Mouse (Mus musculus): ENCODE results near the gene Blm.

DNA sequence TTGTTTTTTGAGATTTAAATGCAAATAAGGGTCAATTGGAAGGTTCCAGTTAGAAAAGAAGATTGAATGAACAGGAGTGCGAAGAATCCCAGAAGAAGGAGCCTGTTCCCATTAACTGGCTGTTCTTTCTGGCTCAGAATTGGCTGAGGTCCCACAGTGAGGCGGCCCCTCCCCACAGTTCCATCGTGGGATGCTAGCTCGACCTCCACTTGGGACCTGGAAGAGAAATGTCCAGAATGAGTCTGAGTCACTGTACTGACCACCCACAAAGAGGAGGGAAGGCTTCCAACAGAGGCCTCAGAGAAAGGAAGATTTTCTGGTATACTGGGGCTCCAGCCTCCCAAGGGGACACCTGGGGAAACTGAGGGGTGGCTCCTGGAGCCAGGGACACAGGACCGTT, 23.7 kb upstream of the Blm start:
- TF ChIP-seq CTCF (IDR thresholded peaks at IDR 0.05; ENCODE audit: low read depth, low read length) (no peak), POLR2A (IDR thresholded peaks at IDR 0.05; ENCODE audit: extremely low read depth, insufficient read depth, low read length) (no peak)

Measured in liver, adult 2 months (tissue).